Comparison of ENCODE assay signal across 28 mouse cellular contexts in the genomic region with DNA sequence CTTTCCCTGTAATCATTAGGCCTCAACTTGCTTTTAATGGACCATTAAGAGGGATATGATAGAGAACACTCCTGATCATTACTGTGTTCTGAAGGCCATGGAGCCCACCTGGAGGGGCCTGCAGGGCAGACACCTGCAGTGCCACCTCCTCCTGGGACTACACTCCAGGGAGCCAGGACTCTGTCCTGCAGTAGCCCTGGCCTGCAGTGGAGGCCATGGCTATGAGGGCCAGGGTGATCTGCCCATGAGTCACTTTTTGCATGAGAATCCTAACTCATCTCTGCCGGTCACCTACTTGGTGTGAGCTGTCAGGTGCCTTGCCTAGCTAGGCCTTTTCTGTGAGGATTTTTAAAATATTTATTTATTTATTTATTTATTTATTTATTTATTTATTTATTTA. TPM values are rescaled to one million over a fixed set of nuclear protein-coding genes. Genes with fewer than 3 reads are reported as not detected.
DNase-seq lines count a peak whose midpoint lies in the region.
"Had no signal": no experiment of that assay in that cellular context is flagged by ENCODE, and none has a peak within 500 bp of the region (broad histone marks: within the 10 kb centered on the region; RNA-seq: fewer than 3 reads in every experiment).

No protein-coding gene starts in this region.

- DNase-seq in adrenal gland, adult (ENCODE audit: inconsistent age in 2 of 2, low spot score in 1 of 2) = peak; percentile 37 to 75
- DNase-seq in adrenal gland, postnatal 14 days = no peak
- DNase-seq in adrenal gland, adult 2 months = peak; percentile 75
- no peak for DNase-seq in adrenal gland, postnatal 10 days
- peak; percentile 47 for DNase-seq in adrenal gland, adult 8-10 months
- DNase-seq in adrenal gland, adult 18-20 months (ENCODE audit: low spot score in 2 of 2) = no peak
- peak; percentile 42 to 47 for DNase-seq in adrenal gland, postnatal 36 days
- DNase-seq in adrenal gland, postnatal 4 days (ENCODE audit: low spot score in 2 of 2) = no peak
- DNase-seq: adrenal gland, postnatal 25 days; B cell, adult 2 months; cerebellum, adult 11 months; cerebellum, adult 11-12 months; cerebellum, adult 18-20 months; cerebellum, adult 2 months; cerebellum, adult 8-10 months; cerebellum, adult 9-10 months; cerebellum, adult 9-11 months; cerebellum, postnatal 10 days; cerebellum, postnatal 14 days; cerebellum, postnatal 25 days had no signal

RNA-seq across cellular contexts. Expression of gene Fgf15, which starts 17.9 kb away (rescaled TPM):
- total RNA-seq in adrenal gland, postnatal 14 days (2021) = not detected in 2 replicates
- total RNA-seq in adrenal gland, adult 2 months (2021) = under 1 TPM in 1 of 2 experiments, not detected in 1; 0.14 TPM
- polyA plus RNA-seq in adrenal gland, adult 2 months (2012; rRNA removed) = 0.07 TPM in 1 of 2 replicates, not detected in the other
- total RNA-seq in adrenal gland, postnatal 10 days (2021) = not detected
- total RNA-seq in adrenal gland, adult 8-10 months (2022) = under 1 TPM in 3 of 4 experiments, not detected in 1; 0.31 to 0.46 (median 0.32) TPM
- total RNA-seq in adrenal gland, adult 18-20 months (2021) = under 1 TPM in 1 of 2 experiments, not detected in 1; 0.36 TPM
- total RNA-seq in adrenal gland, postnatal 36 days (2021) = not detected
- under 1 TPM in 1 of 2 experiments, not detected in 1; 0.53 TPM for total RNA-seq in adrenal gland, postnatal 4 days (2021)
- total RNA-seq: adrenal gland, postnatal 25 days; CH12.LX had no signal
- polyA plus RNA-seq: activated CD4-positive, CD25-positive, alpha-beta regulatory T cell, adult 4 months; CD4-positive, CD25-positive, alpha-beta regulatory T cell, adult 4 months; cerebellum, adult 2 months had no signal

RNA-seq across cellular contexts. Expression of gene Fgf4, which starts 31.2 kb away (rescaled TPM):
- not detected in 2 replicates for total RNA-seq in adrenal gland, postnatal 14 days (2021)
- not detected for total RNA-seq in adrenal gland, adult 2 months (2021)
- polyA plus RNA-seq in adrenal gland, adult 2 months (2012; rRNA removed) = not detected in 2 replicates
- total RNA-seq in adrenal gland, postnatal 10 days (2021) = not detected
- total RNA-seq in adrenal gland, adult 8-10 months (2022) = not detected
- not detected for total RNA-seq in adrenal gland, adult 18-20 months (2021)
- total RNA-seq in adrenal gland, postnatal 36 days (2021) = not detected
- not detected for total RNA-seq in adrenal gland, postnatal 4 days (2021)
- total RNA-seq: adrenal gland, postnatal 25 days; CH12.LX; G1E; MEL had no signal
- polyA plus RNA-seq: activated CD4-positive, CD25-positive, alpha-beta regulatory T cell, adult 4 months; brain, embryonic 14.5 days; C2C12; cerebellum, adult 2 months; G1E; Patski had no signal

RNA-seq across cellular contexts. Expression of gene LTO1, which starts 36.5 kb away (rescaled TPM):
- 24.1 and 33.2 TPM in 2 replicates for total RNA-seq in adrenal gland, postnatal 14 days (2021)
- 10 to 100 TPM; 20.5 to 27.0 TPM for total RNA-seq in adrenal gland, adult 2 months (2021)
- 7.8 and 9.5 TPM in 2 replicates for polyA plus RNA-seq in adrenal gland, adult 2 months (2012; rRNA removed)
- 10 to 100 TPM; 25.6 to 26.2 TPM for total RNA-seq in adrenal gland, postnatal 10 days (2021)
- total RNA-seq in adrenal gland, adult 8-10 months (2022) = 10 to 100 TPM; 27.1 to 39.7 (median 31.2) TPM
- total RNA-seq in adrenal gland, adult 18-20 months (2021) = 10 to 100 TPM; 24.2 to 27.4 TPM
- 10 to 100 TPM; 20.5 to 24.1 TPM for total RNA-seq in adrenal gland, postnatal 36 days (2021)
- 10 to 100 TPM; 27.6 to 32.9 TPM for total RNA-seq in adrenal gland, postnatal 4 days (2021)

RNA-seq across cellular contexts. Expression of gene Fgf3, which starts 40.5 kb away (rescaled TPM):
- 0.70 and 0.83 TPM in 2 replicates for total RNA-seq in adrenal gland, postnatal 14 days (2021)
- total RNA-seq in adrenal gland, adult 2 months (2021) = under 1 TPM; 0.81 to 0.93 TPM
- polyA plus RNA-seq in adrenal gland, adult 2 months (2012; rRNA removed) = 3.5 and 4.9 TPM in 2 replicates
- under 1 TPM; 0.27 to 0.33 TPM for total RNA-seq in adrenal gland, postnatal 10 days (2021)
- 1 to 10 TPM in 3 of 4 experiments, under 1 TPM in 1; 0.67 to 2.8 (median 2.0) TPM for total RNA-seq in adrenal gland, adult 8-10 months (2022)
- under 1 TPM; 0.50 to 0.80 TPM for total RNA-seq in adrenal gland, adult 18-20 months (2021)
- under 1 TPM; 0.30 to 0.89 TPM for total RNA-seq in adrenal gland, postnatal 36 days (2021)
- total RNA-seq in adrenal gland, postnatal 4 days (2021) = 1 to 10 TPM in 1 of 2 experiments, under 1 TPM in 1; 0.82 to 1.1 TPM
- total RNA-seq: CH12.LX, MEL had no signal
- polyA plus RNA-seq: activated CD4-positive, CD25-positive, alpha-beta regulatory T cell, adult 4 months; C2C12; CD4-positive, CD25-positive, alpha-beta regulatory T cell, adult 4 months; Patski had no signal

Comparison
In these comparisons a context has a peak if more than half of its experiments do, and no peak if none do; other contexts are left out.
1. DNase-seq: peak in adrenal gland, adult (2 of 2), adrenal gland, adult 2 months (single experiment), adrenal gland, adult 8-10 months (single experiment) and adrenal gland, postnatal 36 days (2 of 2); none in adrenal gland, postnatal 14 days (single experiment), adrenal gland, postnatal 10 days (single experiment), adrenal gland, adult 18-20 months (0 of 2) and adrenal gland, postnatal 4 days (0 of 2).